Mouse (Mus musculus) inflammation-experienced regulatory T-cells, adult 6 months (primary cell): ENCODE results near the gene Cuedc2. TPM values are rescaled to one million over a fixed set of nuclear protein-coding genes. Genes with fewer than 3 reads are reported as not detected.

Experiments
- ATAC-seq: one replicate; pipeline ENCODE4 v1.8.0; 2017
- polyA plus RNA-seq, 3 experiments: library from polyadenylated mRNA; unstranded; fragments of 100-300 nt; shearing (Covaris generic); gene quantifications; one replicate each; pipeline ENCODE4 v1.2.1; 2017

The Cuedc2 gene
- polyA plus RNA-seq, 3 experiments from 2014 or later = 34.9 to 54.1 (median 46.6) TPM

DNA sequence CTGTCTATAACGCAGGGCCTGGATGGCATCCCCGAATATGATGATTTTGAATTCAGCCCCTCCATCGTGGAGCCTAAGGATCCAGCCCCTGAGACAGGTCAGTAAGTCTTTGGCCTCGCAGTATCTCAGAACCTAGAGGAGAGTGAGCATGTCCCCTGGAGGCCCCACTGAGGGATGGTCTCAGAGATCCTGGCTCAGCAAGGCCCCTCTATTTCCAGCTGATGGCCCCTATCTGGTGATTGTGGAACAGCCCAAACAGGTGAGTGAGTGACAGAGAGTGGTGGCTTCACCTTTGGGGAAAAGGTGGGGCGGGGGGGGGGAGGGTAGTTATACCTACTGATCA, 32.3 kb downstream of the Cuedc2 start:
- ATAC-seq = no peak

DNA sequence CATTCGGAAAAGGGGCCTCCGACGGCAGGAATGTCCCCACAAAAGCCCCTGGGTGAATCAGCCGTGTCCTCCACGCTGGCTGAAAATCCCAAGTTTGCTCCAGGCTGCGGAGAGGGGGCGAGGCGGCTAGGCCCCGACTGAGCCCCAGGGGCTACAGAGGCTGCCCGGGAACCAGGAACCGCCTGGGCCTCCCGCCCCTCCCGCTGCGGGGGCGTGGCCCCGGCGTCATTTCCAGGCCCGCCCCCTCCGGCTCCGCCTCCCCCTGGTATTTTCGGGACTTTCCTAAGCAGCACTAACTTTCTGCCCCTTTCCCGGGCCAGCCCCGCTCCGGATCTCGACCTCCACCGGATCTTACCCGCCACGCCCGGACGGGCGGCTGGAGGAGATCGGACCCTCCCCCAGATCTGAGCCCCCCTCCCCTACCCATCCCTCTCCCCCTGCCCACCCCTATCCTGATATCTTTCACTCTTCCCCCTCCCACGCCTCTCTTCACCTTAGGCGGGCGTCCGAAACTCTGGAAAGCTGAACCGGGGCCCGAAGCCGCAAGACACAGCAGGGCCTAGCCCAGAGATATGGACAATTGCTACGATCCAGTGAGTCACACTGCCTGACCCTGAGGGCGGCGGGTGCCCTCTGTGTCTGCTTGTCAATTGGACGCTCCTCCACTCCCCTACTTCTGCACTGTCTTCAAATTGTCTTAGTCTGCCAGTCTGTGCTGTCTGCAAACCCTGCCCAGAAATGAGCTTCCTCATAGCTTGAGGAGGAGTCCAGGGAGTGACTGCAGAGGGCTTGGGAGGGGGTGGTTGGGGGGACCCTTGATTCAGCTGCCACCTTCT, 32.9 kb downstream of the Cuedc2 start:
- ATAC-seq = peak; percentile 63

DNA sequence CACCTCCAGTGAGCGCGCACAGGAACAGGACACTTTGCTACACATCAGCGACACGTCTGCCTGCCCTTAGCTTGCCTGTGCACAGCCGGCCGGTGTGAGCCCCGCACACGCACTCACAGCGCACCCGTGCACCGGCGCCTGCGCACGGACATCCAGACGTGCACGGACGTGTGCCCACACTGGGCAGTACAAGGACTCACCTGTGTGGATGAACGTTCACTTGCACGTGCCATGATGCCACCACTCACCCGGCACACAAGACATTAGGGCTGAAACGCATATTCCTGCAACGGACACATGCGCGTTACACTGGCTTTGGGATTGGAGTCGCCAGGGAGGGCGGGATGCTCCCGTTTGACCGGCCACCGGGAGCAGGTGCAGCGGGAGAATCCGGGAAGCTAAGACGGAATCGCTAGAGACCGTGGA, 33.6 kb downstream of the Cuedc2 start:
- ATAC-seq = peak; percentile 36

DNA sequence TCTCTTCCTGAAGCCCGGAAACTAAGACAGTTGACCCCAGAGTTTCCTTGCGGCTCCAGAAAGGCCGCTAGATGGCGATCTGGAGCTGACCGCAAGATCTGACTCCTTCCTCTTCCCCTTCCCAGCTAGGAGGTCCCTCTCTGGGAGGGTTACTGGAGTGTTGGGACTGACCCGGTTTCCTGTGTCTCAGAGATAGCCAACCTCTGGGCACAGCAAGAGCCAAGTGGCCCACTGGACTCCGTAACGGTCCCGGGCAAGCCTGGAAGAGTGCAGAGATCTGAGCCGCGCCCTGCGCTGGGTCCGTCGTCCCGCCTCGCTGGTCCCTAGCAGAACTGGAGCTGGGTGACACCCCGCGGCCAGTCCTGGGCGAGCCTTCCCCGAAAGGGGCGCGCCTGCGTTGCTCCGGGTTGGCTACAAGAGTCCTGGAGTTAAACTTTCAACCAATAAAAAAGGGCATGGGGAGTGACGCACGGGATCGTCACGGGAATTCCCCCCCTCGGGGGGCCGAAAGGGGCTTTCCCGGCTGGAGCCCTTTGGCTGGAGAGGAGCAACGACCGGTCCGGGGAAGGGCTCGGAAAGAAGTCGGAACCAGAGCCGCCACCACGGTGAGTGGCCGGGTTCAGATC, 34.2 kb downstream of the Cuedc2 start, which contains the start of gene Nfkb2:
Gene Nfkb2 (plus strand): TSS at position 105 of the 626 bp plus-strand sequence.
- ATAC-seq = peak; percentile 81

DNA sequence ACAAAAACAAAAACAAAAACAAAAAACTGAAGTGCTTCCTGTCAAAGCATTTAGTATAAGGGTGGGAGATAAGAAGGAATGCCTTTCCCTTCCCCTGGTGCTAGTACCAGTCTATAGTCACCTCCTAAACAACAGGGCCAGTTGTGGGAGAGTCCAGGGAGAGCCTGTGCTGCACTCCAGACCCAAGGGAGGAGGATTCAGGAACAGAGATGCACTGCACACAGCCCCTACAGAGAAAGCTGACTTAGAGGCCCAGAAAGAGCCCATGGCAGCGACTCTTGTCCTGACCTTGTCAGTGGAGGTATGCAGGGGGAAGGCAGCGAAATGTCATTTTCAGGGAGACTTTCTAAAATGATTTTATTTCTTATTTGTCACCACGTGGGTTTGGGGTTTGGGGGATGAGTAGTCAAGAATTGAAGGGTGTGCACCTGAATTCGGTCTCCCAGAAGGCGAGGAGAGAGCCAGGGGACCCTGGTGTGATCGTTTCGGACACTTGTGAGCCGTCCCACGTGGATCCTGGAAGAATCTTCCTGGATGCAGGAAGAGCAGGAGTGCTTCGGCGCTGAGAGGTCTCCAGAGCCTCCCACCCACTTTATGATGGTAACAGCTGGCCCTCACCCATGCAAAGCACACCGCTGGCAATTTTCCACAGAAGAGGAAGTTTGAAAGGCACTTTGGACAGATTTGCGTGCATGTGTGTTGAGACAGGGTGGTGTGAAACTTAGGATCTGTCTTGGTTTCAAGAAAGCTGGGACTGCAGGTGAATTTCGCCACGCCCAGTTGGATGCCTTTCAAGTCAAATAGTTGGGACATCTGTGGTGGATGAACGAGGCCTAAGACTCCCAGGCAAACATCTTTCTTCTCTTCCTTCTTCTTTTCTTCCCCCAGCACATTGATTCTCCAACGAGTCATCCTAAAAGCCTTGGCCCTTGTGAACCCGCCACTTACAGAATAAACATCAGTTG, 35.0 kb downstream of the Cuedc2 start:
- no peak for ATAC-seq

DNA sequence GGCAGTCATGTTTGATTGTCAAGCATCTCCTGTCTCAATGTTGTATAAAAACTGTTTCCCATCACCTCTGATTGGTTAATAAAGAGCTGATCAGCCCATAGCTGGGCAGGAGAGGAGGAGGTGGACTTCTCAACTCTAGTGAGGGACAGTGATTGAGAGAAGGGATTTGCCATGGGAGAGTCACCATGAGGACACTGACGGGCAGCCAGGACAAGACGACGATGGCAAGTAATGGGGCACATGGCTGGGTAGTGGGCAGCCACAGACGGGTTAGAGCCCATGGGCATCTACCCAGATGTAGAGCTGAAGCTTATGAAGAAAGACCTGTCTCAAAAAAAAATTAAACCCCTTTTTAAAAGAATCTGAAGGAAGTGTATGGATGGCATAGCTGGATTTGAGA, 36.0 kb downstream of the Cuedc2 start:
- ATAC-seq = no peak

DNA sequence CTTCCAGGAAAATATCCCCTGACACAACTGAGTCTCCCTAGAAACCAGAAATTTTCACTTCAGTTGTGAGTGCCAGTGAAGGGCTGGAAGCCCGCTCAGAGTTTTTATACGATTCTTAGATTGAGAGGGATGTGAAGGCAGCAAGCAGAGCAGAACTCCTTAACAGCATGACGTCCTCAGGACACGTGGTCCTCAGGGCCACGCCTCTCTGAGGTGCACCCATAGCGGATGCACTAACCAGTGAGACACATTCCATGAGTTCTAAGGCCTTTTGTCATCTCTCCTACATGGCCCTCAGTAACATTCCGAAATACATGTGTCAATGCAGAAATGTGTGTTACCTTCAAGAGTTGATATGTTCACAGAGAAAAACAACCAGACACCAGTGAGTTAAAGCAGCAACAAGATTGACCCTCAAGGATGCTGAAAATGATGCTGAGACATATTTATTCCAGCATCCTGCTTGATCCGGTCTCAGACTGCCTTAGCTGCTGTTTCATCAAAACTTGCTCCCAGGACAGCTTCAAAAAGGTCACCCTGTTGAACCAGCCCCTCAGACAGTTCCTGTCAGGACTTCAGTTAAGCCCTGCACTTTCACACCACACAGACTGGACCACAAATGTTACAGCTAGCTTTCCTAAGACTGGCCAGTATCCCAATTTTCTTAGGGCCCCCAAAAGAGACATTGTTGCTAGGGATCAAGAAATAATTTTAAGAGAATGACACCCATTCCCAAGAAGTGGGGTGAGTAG, 38.0 kb downstream of the Cuedc2 start:
- ATAC-seq = no peak

DNA sequence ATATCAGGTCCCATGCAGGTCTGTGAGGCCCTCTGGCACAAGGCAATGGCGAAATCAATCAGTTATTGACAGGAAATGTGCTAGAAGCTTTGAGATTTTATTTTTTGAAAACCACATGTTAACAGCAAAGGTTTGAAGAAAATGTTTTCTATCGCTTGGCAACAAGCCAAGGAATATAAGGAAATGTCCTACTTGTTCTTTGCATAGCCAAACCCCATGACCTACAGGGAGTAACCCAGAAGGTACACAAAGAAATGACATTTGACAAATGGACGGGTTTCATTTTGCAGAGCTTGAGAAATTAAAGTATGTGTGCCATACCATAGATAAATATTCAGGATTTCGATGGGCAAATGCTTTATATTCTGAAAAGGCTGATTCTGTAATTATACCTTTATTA, 41.6 kb downstream of the Cuedc2 start:
- ATAC-seq = no peak

DNA sequence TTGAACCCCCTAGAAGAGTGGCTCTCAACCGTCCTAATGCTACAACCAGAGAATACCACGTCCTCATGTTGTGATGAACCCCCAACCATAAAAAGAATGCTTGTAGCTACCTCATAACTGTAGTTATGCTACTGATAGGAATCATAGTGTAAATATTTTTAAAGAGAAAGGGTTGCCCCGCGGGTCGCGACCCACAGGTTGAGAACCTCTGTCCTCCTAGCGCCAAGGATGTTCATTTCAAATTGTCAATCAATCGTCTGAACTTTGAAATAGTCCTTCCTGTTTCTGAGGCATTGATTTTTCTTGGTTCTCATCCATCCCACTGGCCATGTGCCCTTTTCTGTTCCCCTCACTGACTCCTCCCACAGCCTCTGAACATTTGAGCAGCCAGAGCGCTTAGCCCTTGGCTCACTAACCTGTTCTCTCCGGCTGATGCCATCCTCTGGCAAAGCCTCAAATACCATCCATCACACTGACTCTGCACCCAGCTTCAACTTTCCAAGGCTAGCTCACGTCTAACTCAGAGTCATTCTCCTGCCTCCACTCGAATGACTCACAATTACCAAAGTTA, 47.9 kb downstream of the Cuedc2 start:
- no peak for ATAC-seq

DNA sequence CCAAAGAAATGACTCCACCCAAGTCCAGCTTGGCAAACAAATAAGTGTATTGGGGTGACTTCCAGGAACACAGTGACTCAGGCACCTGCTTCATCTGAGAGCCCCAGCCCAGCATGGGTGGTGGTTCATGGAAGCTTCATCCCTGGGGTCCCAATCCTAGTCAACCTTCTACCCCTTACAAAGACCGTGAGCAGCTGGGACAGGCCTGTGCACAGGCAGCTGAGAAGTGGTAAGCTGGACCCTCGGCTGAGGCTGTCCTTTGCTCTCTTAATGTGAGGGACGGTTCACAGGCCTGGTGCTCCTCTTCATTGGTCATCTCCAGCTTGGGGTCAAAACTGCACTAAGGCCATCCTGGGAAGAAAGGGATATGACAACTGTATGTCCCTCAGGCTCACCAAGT, 50.9 kb downstream of the Cuedc2 start:
- no peak for ATAC-seq

DNA sequence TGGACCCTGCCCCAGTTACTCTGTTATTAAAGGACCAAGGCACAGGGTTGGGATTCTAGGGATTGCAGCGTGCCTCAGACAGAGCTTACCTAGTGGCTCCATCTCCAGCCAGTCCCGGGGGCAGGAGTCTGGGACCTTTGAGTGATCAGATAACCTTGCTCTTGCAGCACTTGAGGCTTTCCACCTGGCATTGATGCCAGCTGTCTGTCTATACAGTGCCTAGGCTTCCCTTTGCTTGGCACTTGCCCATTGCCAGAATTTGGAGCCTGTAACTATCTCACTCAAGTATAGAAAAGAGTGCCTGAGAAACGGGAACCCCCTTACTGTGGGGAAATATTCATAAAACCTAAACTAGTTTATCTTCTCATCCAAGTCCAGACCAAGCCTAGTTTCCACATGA, 51.6 kb downstream of the Cuedc2 start:
- no peak for ATAC-seq

DNA sequence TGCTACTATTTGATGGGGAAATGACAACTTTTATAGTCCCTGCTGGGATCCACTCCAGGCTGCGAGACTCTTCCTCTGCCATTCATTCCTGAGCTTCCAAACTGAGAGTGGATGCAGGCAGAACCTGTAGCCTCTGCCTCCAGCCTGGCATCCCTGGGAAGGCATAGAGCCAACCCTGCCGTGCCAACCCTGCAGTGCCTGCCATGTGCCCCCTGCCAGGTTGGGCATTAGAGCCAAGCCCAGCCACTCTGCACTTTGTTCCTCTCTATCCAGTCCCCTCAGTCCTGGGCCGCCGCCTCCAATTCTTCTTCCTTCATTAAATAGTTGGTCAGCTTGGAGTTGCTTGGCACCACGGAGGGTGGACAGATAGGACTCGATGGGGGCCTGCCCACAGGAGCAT, 52.5 kb downstream of the Cuedc2 start:
- no peak for ATAC-seq

DNA sequence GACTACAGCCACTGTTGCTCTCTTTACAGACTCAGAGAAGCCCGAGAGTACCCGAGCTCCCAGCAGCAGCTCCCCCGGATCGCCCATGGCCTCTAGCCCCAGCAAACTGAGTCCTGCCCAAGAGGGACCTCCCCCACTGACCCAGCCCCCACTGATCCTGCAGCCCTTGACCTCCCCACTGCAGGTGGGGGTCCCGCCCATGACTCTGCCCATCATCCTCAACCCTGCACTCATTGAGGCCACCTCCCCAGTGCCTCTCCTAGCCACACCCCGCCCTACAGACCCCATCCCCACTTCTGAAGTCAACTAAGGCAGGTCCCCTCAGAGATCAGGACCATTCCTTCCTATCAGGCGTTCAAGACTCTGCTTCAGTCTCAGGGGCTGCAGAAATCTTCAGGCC, 52.9 kb downstream of the Cuedc2 start:
- no peak for ATAC-seq

DNA sequence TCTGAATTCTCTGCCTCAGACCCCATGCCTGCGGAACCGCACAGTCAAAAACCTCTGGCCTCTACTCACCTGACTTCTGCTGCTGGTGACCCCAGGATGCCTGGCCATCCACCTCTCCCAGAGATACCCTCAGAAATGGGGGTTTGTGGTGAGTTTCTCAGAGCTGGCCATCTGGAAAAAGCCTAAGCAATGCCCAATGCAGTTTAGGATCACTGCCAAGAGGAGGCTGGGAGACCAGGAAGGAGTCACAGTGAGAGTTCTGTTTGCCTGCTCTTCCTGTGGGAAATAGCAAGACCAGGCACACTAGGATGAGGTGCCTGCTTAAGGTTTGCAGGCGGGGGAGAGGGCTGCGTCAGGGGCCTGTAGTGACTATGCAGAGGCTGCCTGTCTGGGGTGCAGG, 53.8 kb downstream of the Cuedc2 start:
- ATAC-seq = no peak

DNA sequence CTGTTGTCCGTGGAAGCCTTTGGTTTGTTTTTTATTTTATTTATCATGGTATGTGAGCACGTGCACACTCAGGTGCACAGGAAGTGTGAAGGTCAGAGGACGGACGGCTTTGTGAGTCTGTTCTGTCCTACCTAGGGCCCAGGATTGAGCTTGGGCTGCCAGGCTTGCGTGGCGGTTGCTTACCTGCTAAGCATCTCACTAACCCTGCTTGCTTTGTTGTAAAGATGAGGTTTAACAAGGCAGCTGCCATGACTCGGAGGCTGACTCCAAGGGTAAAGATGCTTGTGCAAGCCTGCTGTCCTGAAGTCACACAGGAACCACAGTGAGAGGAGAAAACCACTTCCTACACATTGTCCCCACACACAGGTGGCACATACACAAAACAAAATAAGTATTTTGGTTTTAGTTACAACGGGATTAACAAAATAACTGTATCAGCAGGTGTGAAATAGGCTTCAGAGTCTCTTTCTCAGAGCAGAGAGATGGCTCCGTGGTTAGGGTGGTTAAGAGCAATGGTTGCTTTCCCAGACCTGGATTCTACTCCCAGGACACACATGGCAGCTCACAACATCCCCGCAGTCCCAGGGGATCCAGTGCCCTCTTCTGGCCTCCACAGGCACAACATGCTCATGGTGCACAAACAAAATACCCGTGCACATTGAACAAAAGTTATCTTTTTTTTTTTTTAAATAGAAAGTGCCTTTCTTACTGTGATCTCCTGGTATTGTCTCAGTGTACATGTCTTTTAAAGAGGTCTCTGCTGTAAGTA, 56.2 kb downstream of the Cuedc2 start:
- ATAC-seq = no peak

Other genes with a start within 250 kb of the Cuedc2 start
- not detected for gene Elovl3, start 206.8 kb downstream of the Cuedc2 start, polyA plus RNA-seq
- gene Pitx3, start 190.4 kb downstream of the Cuedc2 start, polyA plus RNA-seq = not detected
- 10 to 100 TPM; 25.5 to 35.6 (median 32.6) TPM for gene Gbf1, start 186.2 kb downstream of the Cuedc2 start, polyA plus RNA-seq
- 10 to 100 TPM; 15.7 to 27.8 (median 20.7) TPM for gene Nfkb2, start 34.4 kb downstream of the Cuedc2 start, polyA plus RNA-seq
- 1 to 10 TPM; 3.1 to 4.1 (median 4.0) TPM for gene Psd, start 11.5 kb downstream of the Cuedc2 start, polyA plus RNA-seq
- 1 to 10 TPM; 3.9 to 6.4 (median 4.5) TPM for gene Fbxl15, start 10.5 kb downstream of the Cuedc2 start, polyA plus RNA-seq
- 1 to 10 TPM; 4.3 to 8.1 (median 5.9) TPM for gene Mfsd13a, start 2.4 kb upstream of the Cuedc2 start, polyA plus RNA-seq
- under 1 TPM in 2 of 3 experiments, not detected in 1; 0.24 to 0.44 TPM for gene 2310034G01Rik, start 11.6 kb upstream of the Cuedc2 start, polyA plus RNA-seq
- 100 to 1,000 TPM in 1 of 3 experiments, 10 to 100 TPM in 2; 77.1 to 105 (median 78.0) TPM for gene Actr1a, start 57.0 kb upstream of the Cuedc2 start, polyA plus RNA-seq
- 10 to 100 TPM; 10.7 to 13.6 (median 12.5) TPM for gene Sufu, start 58.2 kb upstream of the Cuedc2 start, polyA plus RNA-seq
- gene Trim8, start 163.0 kb upstream of the Cuedc2 start, polyA plus RNA-seq = 10 to 100 TPM; 24.1 to 26.3 (median 25.9) TPM
- gene Arl3, start 234.5 kb upstream of the Cuedc2 start, polyA plus RNA-seq = 10 to 100 TPM; 25.9 to 27.1 (median 26.8) TPM
- gene Sfxn2, start 234.7 kb upstream of the Cuedc2 start, polyA plus RNA-seq = 1 to 10 TPM; 3.8 to 9.2 (median 8.7) TPM